Mouse (Mus musculus) heart, postnatal 0 days (tissue): Measurements from ENCODE around the gene Cwh43. TPM values are rescaled to one million over a fixed set of nuclear protein-coding genes. Genes with fewer than 3 reads are reported as not detected.
A peak's percentile ranks its signal among the peaks of the same experiment; 100 is the strongest.

Experiments used
- ATAC-seq: fragments of 200-750 bp; cut with Nextera tagmentation; 2 replicates; pipeline ENCODE4 v1.8.0; 2017; ENCODE audit warnings: low read depth, moderate number of reproducible peaks, moderate library complexity; ENCODE audit not compliant: insufficient read depth
- DNase-seq: peaks from one replicate; pipeline ENCODE4 v3.0.0-alpha.2; 2016; ENCODE audit warnings: low spot score
- H3K27ac ChIP-seq: fragments of 300-500 bp; sonication (generic); 2 replicates; pipeline ENCODE4 v1.5.1; 2014; ENCODE audit warnings: low read depth, mild to moderate bottlenecking
- H3K27me3 ChIP-seq: fragments of 300-500 bp; sonication (generic); 2 replicates; pipeline ENCODE4 v1.6.1; 2014; ENCODE audit warnings: low read length, mixed read lengths; ENCODE audit not compliant: control insufficient read depth, insufficient read depth
- H3K36me3 ChIP-seq: fragments of 300-500 bp; sonication (generic); replicated peaks from 2 replicates; pipeline ENCODE4 v1.6.1; 2014; ENCODE audit warnings: low read length, mixed read lengths; ENCODE audit not compliant: control insufficient read depth, insufficient read depth
- H3K4me1 ChIP-seq: fragments of 300-500 bp; sonication (generic); 2 replicates; pipeline ENCODE4 v1.6.1; 2014; ENCODE audit warnings: antibody characterized with exemption; ENCODE audit not compliant: control insufficient read depth, insufficient read depth
- H3K4me2 ChIP-seq: fragments of 300-500 bp; sonication (generic); 2 replicates; pipeline ENCODE4 v1.6.1; 2014; ENCODE audit warnings: low read depth, mild to moderate bottlenecking, low read length, moderate library complexity
- H3K4me3 ChIP-seq: fragments of 300-500 bp; sonication (generic); 2 replicates; pipeline ENCODE4 v1.5.1; 2014; ENCODE audit warnings: low read depth, low read length
- H3K9ac ChIP-seq: fragments of 300-500 bp; sonication (generic); replicated peaks from 2 replicates; pipeline ENCODE4 v1.6.1; 2014; ENCODE audit warnings: low read depth, low read length, mixed read lengths
- H3K9me3 ChIP-seq: fragments of 300-500 bp; sonication (generic); replicated peaks from 2 replicates; pipeline ENCODE4 v1.6.1; 2016; ENCODE audit warnings: low read length; ENCODE audit not compliant: control insufficient read depth
- CTCF ChIP-seq: IDR thresholded peaks from 2 replicates; pipeline ENCODE4 v1.5.1; 2016; ENCODE audit warnings: antibody characterized with exemption, control low read depth, low read depth
- EP300 ChIP-seq: IDR thresholded peaks from 2 replicates; pipeline ENCODE4 v1.6.1; 2016; ENCODE audit warnings: antibody characterized with exemption, low read depth
- WGBS: fragments of 180-500 bp; shearing (Covaris S2); extraction: QIAGEN DNeasy Blood & Tissue Kit; methylation state at CpG from one replicate; pipeline ENCODE4 v1.1.7; 2014; 5-methylcytosine and 5-hydroxymethylcytosine counted together
- polyA plus RNA-seq: library from polyadenylated mRNA; unstranded; fragments of >200 nt; fragmentation: Nextera tagmentation; extraction: Ambion mirVana; gene quantifications from 2 replicates; pipeline ENCODE4 v1.2.1, GENCODE M21; 2015
- total RNA-seq: library from RNA; depleted of rRNA; stranded (reverse); fragments of >200 nt; gene quantifications from 2 replicates; pipeline ENCODE4 v1.2.3, GENCODE M21; 2014; ENCODE audit warnings: low replicate concordance; rRNA removed

Gene Cwh43
- total RNA-seq (not detected in 2 replicates), polyA plus RNA-seq (0.08 TPM in 1 of 2 replicates, not detected in the other)

GRCm38 (mm10) chr5:73405981-73406722 lies at the start of gene Cwh43:
Gene Cwh43 (plus strand): TSS chr5:73406075.
- ATAC-seq (no peak), DNase-seq (no peak)
- Histone ChIP-seq H3K36me3 (no peaks in the 10 kb centered on the region), H3K9me3 (no peaks in the 10 kb centered on the region), H3K27me3 (peaks cover 29% of the 10 kb centered on the region), H3K4me1 (peaks cover 7% of the 10 kb centered on the region), H3K9ac (0 out of 2 replicates have a peak within 1 kb of the TSS, but pooled peaks have one; percentile 12), H3K4me3 (peak within 1 kb of the TSS; percentile 34), H3K27ac (no peak within 1 kb of the TSS), H3K4me2 (peak within 1 kb of the TSS; percentile 59)
- TF ChIP-seq CTCF (no peak), EP300 (no peak)
- WGBS: 3% methylated on average over 45 of the region's 49 CpGs

- no peaks in the 10 kb centered on the region for H3K9me3 ChIP-seq
- DNase-seq: no peak
- H3K9ac ChIP-seq: no peak overlapping the region
- peak overlapping the region; percentile 6; the same call in 1 of the 2 replicates for H3K4me3 ChIP-seq
- H3K36me3 ChIP-seq: no peaks in the 10 kb centered on the region
- peak; percentile 39; the same call in 1 of the 2 replicates for ATAC-seq
- H3K27me3 ChIP-seq: no peaks in the 10 kb centered on the region
- 41% methylated on average over 6 of the region's 6 CpGs for WGBS
- peaks cover 9% of the 10 kb centered on the region; the same call in 1 of the 2 replicates for H3K4me1 ChIP-seq
- TF ChIP-seq CTCF (no peak), EP300 (no peak)
- H3K27ac ChIP-seq: no peak overlapping the region
- peak overlapping the region; percentile 52 for H3K4me2 ChIP-seq
Measured at GRCm38 (mm10) chr5:73359134-73359751, 46.6 kb upstream of the Cwh43 start.

DNA sequence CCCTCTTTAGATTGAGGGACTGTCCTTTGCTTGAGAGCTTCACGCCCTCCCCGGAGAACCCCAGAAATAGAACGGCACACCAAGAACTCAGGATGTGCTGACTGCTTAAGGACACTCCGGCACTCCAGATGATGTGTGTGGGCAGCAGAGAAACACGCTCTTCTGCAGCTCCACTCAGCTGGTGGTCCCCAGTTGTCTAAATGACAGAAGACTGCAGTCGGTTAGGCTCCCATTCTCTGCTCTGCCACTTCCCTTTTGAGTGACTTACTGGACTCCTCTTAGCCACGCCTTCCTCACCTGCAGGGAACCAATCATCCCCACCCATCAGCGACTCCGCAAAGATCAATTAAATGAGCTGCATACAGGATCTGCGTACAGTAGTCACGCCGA lies 46.1 kb upstream of the Cwh43 start:
- Histone ChIP-seq H3K36me3 (no peaks in the 10 kb centered on the region), H3K4me3 (peak overlapping the region; percentile 6; the same call in 1 of the 2 replicates), H3K4me1 (peaks cover 9% of the 10 kb centered on the region; the same call in 1 of the 2 replicates), H3K27ac (no peak overlapping the region), H3K9me3 (no peaks in the 10 kb centered on the region), H3K4me2 (peak overlapping the region; percentile 52), H3K27me3 (no peaks in the 10 kb centered on the region), H3K9ac (no peak overlapping the region)
- 21% methylated on average over 12 of the region's 12 CpGs for WGBS
- TF ChIP-seq EP300 (no peak), CTCF (no peak)
- peak; percentile 53; the same call in 1 of the 2 replicates for ATAC-seq
- DNase-seq: no peak

DNA sequence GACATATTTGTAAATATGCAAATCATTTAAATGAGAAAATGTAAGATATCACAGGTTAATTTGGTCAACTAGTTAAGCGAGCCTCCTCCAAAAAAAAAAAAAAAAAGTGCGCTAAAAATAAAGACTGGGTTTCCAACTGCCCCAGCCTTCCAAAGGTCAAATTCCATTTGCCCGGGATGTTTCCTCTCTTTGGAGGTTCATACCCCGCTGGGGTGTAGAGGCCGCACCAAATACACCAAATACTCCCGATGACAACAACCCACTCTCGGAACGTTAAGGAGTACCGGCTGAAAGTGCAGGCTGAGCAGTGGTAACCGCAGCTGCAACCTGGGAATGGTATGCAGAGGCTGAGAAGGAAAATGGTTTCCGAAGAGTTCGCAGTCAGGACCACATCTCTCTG lies 45.6 kb upstream of the Cwh43 start:
- H3K9me3 ChIP-seq: no peaks in the 10 kb centered on the region
- peak overlapping the region; percentile 6; the same call in 1 of the 2 replicates for H3K4me3 ChIP-seq
- DNase-seq: no peak
- no peak for TF ChIP-seq CTCF
- TF ChIP-seq EP300: no peak
- H3K9ac ChIP-seq: no peak overlapping the region
- no peak for ATAC-seq
- no peaks in the 10 kb centered on the region for H3K27me3 ChIP-seq
- H3K27ac ChIP-seq: no peak overlapping the region
- H3K36me3 ChIP-seq: no peaks in the 10 kb centered on the region
- 16% methylated on average over 12 of the region's 12 CpGs for WGBS
- H3K4me2 ChIP-seq: peak overlapping the region; percentile 52
- peaks cover 9% of the 10 kb centered on the region; the same call in 1 of the 2 replicates for H3K4me1 ChIP-seq

DNA sequence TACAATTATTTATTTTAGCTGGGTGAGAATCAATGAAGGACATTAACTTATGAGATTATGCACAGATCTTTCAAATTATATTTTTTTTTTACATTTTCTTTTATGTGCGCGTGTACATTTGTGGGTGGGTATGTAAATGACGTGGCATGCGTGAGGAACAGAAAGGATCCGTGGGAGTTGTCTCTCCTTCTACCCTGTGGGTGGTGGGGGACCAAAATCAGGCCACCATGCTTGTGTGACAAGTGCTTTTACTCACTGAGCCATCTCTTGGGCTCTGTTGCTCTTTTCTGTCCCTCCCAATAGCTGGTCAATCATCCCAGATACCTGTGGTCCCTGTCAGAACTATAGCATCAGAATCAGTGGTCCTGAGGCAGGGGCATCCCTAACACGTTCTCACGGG lies 43.5 kb upstream of the Cwh43 start:
- peaks cover 9% of the 10 kb centered on the region; the same call in 1 of the 2 replicates for H3K4me1 ChIP-seq
- H3K4me2 ChIP-seq: no peak overlapping the region
- no peak overlapping the region for H3K4me3 ChIP-seq
- H3K27ac ChIP-seq: no peak overlapping the region
- WGBS: 89% methylated on average over 7 of the region's 7 CpGs
- no peak for ATAC-seq
- no peaks in the 10 kb centered on the region for H3K27me3 ChIP-seq
- DNase-seq: no peak
- H3K9ac ChIP-seq: no peak overlapping the region
- H3K36me3 ChIP-seq: no peaks in the 10 kb centered on the region
- TF ChIP-seq EP300: no peak
- H3K9me3 ChIP-seq: no peaks in the 10 kb centered on the region
